Mouse (Mus musculus) testis, adult 2 months (tissue): Measurements from ENCODE around the gene Sema3g.

ENCODE experiments used
- CTCF ChIP-seq: fragments of 200-500 bp; IDR thresholded peaks from 2 replicates; pipeline ENCODE4 v1.5.1; 2012; ENCODE audit warnings: low read depth, mild to moderate bottlenecking, inconsistent platforms, low read length, moderate library complexity; ENCODE audit not compliant: control insufficient read depth, insufficient read depth, insufficient replicate concordance
- POLR2A ChIP-seq: fragments of 200-500 bp; IDR thresholded peaks from 2 replicates; pipeline ENCODE4 v1.6.1; 2012; ENCODE audit warnings: low read depth, mild to moderate bottlenecking, inconsistent platforms, low read length, moderate library complexity; ENCODE audit not compliant: control insufficient read depth

- no peak for TF ChIP-seq POLR2A
- no peak for TF ChIP-seq CTCF
Observed at GRCm38 (mm10) chr14:31197547-31198516, 19.8 kb upstream of the Sema3g start.
